Mouse (Mus musculus) limb, embryonic 14.5 days (tissue): Measurements from ENCODE around the gene Atp6v0d1. TPM values are rescaled to one million over a fixed set of nuclear protein-coding genes. Genes with fewer than 3 reads are reported as not detected.

Experiments
- ATAC-seq: fragments of 200-750 bp; cut with Nextera tagmentation; 2 replicates; pipeline ENCODE4 v1.8.0; 2017; ENCODE audit warnings: low read depth, moderate number of reproducible peaks, moderate TSS enrichment; ENCODE audit not compliant: low FRiP score
- DNase-seq: peaks from one replicate; pipeline ENCODE4 v3.0.0-alpha.2; 2015; ENCODE audit warnings: low spot score
- H3K27ac ChIP-seq: fragments of 300-500 bp; sonication (generic); replicated peaks from 2 replicates; pipeline ENCODE4 v1.5.1; 2014; ENCODE audit warnings: low read depth, mild to moderate bottlenecking, low read length, moderate library complexity, mixed read lengths
- H3K27me3 ChIP-seq: fragments of 300-500 bp; sonication (generic); 2 replicates; pipeline ENCODE4 v1.6.1; 2014; ENCODE audit warnings: low read length, mixed read lengths; ENCODE audit not compliant: control insufficient read depth, insufficient read depth
- H3K36me3 ChIP-seq: fragments of 300-500 bp; sonication (generic); 2 replicates; pipeline ENCODE4 v1.6.1; 2014; ENCODE audit warnings: mild to moderate bottlenecking, low read length, moderate library complexity, mixed read lengths; ENCODE audit not compliant: control insufficient read depth, insufficient read depth
- H3K4me1 ChIP-seq: fragments of 300-500 bp; sonication (generic); 2 replicates; pipeline ENCODE4 v1.6.1; 2014; ENCODE audit warnings: antibody characterized with exemption, low read length, mixed read lengths; ENCODE audit not compliant: control insufficient read depth, insufficient read depth
- H3K4me2 ChIP-seq: fragments of 300-500 bp; sonication (generic); replicated peaks from 2 replicates; pipeline ENCODE4 v1.6.1; 2014; ENCODE audit warnings: low read depth, mild to moderate bottlenecking, low read length, moderate library complexity; ENCODE audit not compliant: severe bottlenecking
- H3K4me3 ChIP-seq: fragments of 300-500 bp; sonication (generic); replicated peaks from 2 replicates; pipeline ENCODE4 v1.5.1; 2014; ENCODE audit warnings: low read length
- H3K9ac ChIP-seq: fragments of 300-500 bp; sonication (generic); 2 replicates; pipeline ENCODE4 v1.6.1; 2014; ENCODE audit warnings: mild to moderate bottlenecking, low read depth, low read length, moderate library complexity; ENCODE audit not compliant: severe bottlenecking
- H3K9me3 ChIP-seq: fragments of 300-500 bp; sonication (generic); 2 replicates; pipeline ENCODE4 v1.6.1; 2016; ENCODE audit warnings: low read length; ENCODE audit not compliant: control insufficient read depth
- POLR2A ChIP-seq: fragments of 200-500 bp; IDR thresholded peaks from 2 replicates; pipeline ENCODE4 v1.8.0; 2012; ENCODE audit warnings: inconsistent platforms, mild to moderate bottlenecking, moderate library complexity, borderline replicate concordance; ENCODE audit not compliant: insufficient read depth, insufficient read length; ENCODE audit errors: extremely low read depth
- WGBS: fragments of 180-500 bp; shearing (Covaris S2); extraction: QIAGEN DNeasy Blood & Tissue Kit; methylation state at CpG from one replicate; pipeline ENCODE4 v1.1.7; 2014; 5-methylcytosine and 5-hydroxymethylcytosine counted together
- microRNA counts: library from miRNA; unstranded; fragments of <30 nt; microRNA quantifications from one replicate; lab custom pipeline; 2016
- microRNA-seq: library from miRNA; unstranded; fragments of <30 nt; microRNA quantifications from one replicate; pipeline ENCODE4, GENCODE M21; 2016
- polyA plus RNA-seq, 2 experiments: library from polyadenylated mRNA; depleted of rRNA in 1 of 2; stranded (reverse) in 1 of 2; unstranded in 1 of 2; fragments of >200 nt; fragmentation: Nextera tagmentation in 1 of 2; extraction: Ambion mirVana in 1 of 2; gene quantifications; 2 replicates each; pipeline versions ENCODE4 v1.2.1 to v1.2.3; 2012 to 2014

The Atp6v0d1 gene
- polyA plus RNA-seq, 2 experiments: 93.2 to 98.9 TPM

DNA sequence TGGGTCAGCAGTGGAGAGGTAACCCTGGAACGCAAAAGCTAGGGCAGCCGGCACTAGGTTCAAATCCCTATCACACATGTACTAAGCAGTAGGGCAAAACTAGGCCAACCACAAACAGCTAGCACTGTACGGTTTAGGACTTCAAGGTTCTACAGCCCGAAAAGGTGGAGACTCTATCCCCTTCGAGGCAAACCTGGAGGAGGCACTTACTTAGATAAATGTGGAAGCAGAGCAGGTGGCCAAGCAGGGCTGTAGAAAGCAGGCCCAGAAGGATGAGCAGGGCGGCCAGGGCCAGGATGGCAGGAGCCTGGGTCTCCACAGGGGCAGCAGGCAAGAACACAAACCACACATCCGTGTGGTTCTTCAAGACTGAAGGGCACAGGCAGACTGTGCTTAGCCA lies 89.7 kb downstream of the Atp6v0d1 start:
- 95% methylated on average over 7 of the region's 7 CpGs for WGBS
- Histone ChIP-seq H3K9me3 (no peaks in the 10 kb centered on the region), H3K36me3 (peaks cover 54% of the 10 kb centered on the region), H3K9ac (no peak overlapping the region), H3K27me3 (peaks cover 11% of the 10 kb centered on the region), H3K4me3 (no peak overlapping the region), H3K4me1 (peaks cover 20% of the 10 kb centered on the region), H3K4me2 (no peak overlapping the region), H3K27ac (no peak overlapping the region)
- TF ChIP-seq POLR2A: no peak
- no peak for ATAC-seq
- no peak for DNase-seq

DNA sequence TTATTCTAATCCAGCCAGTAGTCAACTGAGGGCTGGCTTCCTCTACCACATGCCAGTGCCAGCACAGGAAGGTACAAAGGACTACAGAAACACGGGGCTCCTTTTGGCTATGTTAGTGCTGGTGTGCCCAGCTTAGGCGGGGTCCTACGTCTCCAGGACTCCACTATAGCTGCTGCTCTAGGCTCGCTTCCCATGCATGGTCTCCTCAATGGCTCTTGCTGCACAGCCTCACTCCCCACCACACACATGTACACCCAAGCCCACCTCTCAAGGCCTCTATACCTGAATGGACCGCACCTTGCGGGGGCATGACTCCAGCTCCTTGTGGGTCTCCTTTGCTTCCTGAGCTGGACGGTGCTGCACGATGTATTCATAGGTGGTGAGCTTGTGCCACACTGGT lies 90.1 kb downstream of the Atp6v0d1 start:
- no peak for ATAC-seq
- Histone ChIP-seq H3K27me3 (peaks cover 11% of the 10 kb centered on the region), H3K27ac (no peak overlapping the region), H3K4me1 (peaks cover 23% of the 10 kb centered on the region), H3K9ac (no peak overlapping the region), H3K4me3 (no peak overlapping the region), H3K36me3 (peaks cover 54% of the 10 kb centered on the region), H3K9me3 (no peaks in the 10 kb centered on the region), H3K4me2 (no peak overlapping the region)
- no peak for TF ChIP-seq POLR2A
- DNase-seq: no peak
- WGBS: 93% methylated on average over 8 of the region's 8 CpGs

DNA sequence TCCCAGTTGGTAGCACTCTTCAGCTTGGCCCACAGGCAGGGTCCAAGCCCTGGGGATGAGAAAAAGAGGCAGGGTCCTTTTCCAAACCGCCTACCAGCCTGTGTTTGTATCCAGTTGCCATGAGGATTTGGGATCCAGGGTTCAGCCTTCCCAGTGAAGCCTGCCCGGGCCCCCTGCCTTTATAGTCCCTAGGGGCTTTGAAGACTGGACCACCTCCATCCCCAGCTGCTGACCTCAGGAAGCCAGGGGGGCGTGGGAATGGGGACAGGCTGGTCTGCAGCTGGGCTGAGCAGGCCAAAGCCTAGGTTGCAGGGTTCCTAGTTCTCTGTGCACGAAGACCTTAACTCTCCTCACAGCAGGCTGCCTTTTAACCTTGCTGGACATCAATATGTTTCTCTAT lies 90.6 kb downstream of the Atp6v0d1 start:
- peaks cover 26% of the 10 kb centered on the region for H3K4me1 ChIP-seq
- H3K4me3 ChIP-seq: no peak overlapping the region
- H3K27me3 ChIP-seq: peaks cover 11% of the 10 kb centered on the region
- TF ChIP-seq POLR2A: no peak
- H3K36me3 ChIP-seq: peaks cover 54% of the 10 kb centered on the region
- no peak overlapping the region for H3K9ac ChIP-seq
- no peak overlapping the region for H3K4me2 ChIP-seq
- no peak overlapping the region for H3K27ac ChIP-seq
- DNase-seq (no peak), ATAC-seq (no peak)
- WGBS: 35% methylated on average over 4 of the region's 4 CpGs
- H3K9me3 ChIP-seq: no peaks in the 10 kb centered on the region

DNA sequence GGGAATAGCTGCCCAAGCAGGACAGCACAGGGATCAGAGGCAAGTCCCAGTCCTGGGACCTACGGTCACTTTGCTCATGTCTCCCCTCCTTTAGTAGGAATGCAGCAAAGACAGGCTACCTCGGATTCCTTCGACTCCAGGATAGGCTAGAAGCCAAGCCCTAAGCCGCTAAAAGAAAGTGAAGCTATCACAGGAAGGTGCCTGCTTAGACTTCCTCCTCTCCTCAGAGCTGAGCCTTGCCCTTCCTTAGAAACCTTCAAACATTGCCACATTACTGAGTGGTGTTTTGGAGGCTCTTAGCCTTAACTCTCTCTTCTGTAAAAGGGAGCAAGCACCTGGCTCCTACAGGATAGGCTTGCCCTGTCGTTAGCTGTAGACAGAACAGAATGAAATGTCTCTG lies 91.2 kb downstream of the Atp6v0d1 start:
- H3K9me3 ChIP-seq: no peaks in the 10 kb centered on the region
- no peak overlapping the region for H3K9ac ChIP-seq
- no peak for TF ChIP-seq POLR2A
- peaks cover 11% of the 10 kb centered on the region for H3K27me3 ChIP-seq
- no peak overlapping the region for H3K4me3 ChIP-seq
- DNase-seq: no peak
- ATAC-seq: no peak
- WGBS: 42% methylated on average over 5 of the region's 5 CpGs
- H3K36me3 ChIP-seq: peaks cover 48% of the 10 kb centered on the region
- H3K4me1 ChIP-seq: peaks cover 26% of the 10 kb centered on the region
- 0 out of 2 replicates have a peak overlapping the region, but pooled peaks have one; percentile 8 for H3K27ac ChIP-seq
- H3K4me2 ChIP-seq: no peak overlapping the region

MicroRNAs encoded within 50 kb of the gene (microRNA counts, 519-probe panel; counts per million panel counts)
- 2,589 counts per million, percentile 44 among the panel's probes with 10 or more counts for microRNA mmu-miR-1966 (lab: Ali Mortazavi, UCI)

Small RNAs within 50 kb of the gene (microRNA-seq; reads per million reads assigned to microRNA genes)
- gene Mir1966: not detected

Other genes with a start within 250 kb of the Atp6v0d1 start
- 3.2 and 4.8 TPM in 2 replicates for gene Lrrc29, start 239.8 kb downstream of the Atp6v0d1 start, polyA plus RNA-seq (2012; rRNA removed)
- 1.9 and 2.5 TPM in 2 replicates for gene Lrrc29, start 239.8 kb downstream of the Atp6v0d1 start, polyA plus RNA-seq (2014; fragmentation: Nextera tagmentation; extraction: Ambion mirVana)
- 135 and 143 TPM in 2 replicates for gene Tmem208, start 239.7 kb downstream of the Atp6v0d1 start, polyA plus RNA-seq (2012; rRNA removed)
- 126 and 135 TPM in 2 replicates for gene Tmem208, start 239.7 kb downstream of the Atp6v0d1 start, polyA plus RNA-seq (2014; fragmentation: Nextera tagmentation; extraction: Ambion mirVana)
- gene Fhod1, start 218.1 kb downstream of the Atp6v0d1 start, polyA plus RNA-seq (2012; rRNA removed): 24.4 and 30.7 TPM in 2 replicates
- gene Fhod1, start 218.1 kb downstream of the Atp6v0d1 start, polyA plus RNA-seq (2014; fragmentation: Nextera tagmentation; extraction: Ambion mirVana): 2.7 and 2.8 TPM in 2 replicates
- 43.5 and 58.8 TPM in 2 replicates for gene Slc9a5, start 217.2 kb downstream of the Atp6v0d1 start, polyA plus RNA-seq (2012; rRNA removed)
- gene Slc9a5, start 217.2 kb downstream of the Atp6v0d1 start, polyA plus RNA-seq (2014; fragmentation: Nextera tagmentation; extraction: Ambion mirVana): 5.6 and 6.5 TPM in 2 replicates
- gene Plekhg4, start 192.8 kb downstream of the Atp6v0d1 start, polyA plus RNA-seq (2012; rRNA removed): 3.9 and 5.5 TPM in 2 replicates
- gene Plekhg4, start 192.8 kb downstream of the Atp6v0d1 start, polyA plus RNA-seq (2014; fragmentation: Nextera tagmentation; extraction: Ambion mirVana): 0.55 and 1.2 TPM in 2 replicates
- gene Kctd19, start 152.5 kb downstream of the Atp6v0d1 start, polyA plus RNA-seq (2012; rRNA removed): 0.04 TPM in 1 of 2 replicates, not detected in the other
- gene Kctd19, start 152.5 kb downstream of the Atp6v0d1 start, polyA plus RNA-seq (2014; fragmentation: Nextera tagmentation; extraction: Ambion mirVana): 0.18 TPM in 1 of 2 replicates, not detected in the other
- 0.84 and 1.0 TPM in 2 replicates for gene Lrrc36, start 152.5 kb downstream of the Atp6v0d1 start, polyA plus RNA-seq (2012; rRNA removed)
- 0.58 and 0.62 TPM in 2 replicates for gene Lrrc36, start 152.5 kb downstream of the Atp6v0d1 start, polyA plus RNA-seq (2014; fragmentation: Nextera tagmentation; extraction: Ambion mirVana)
- gene Tppp3, start 94.5 kb downstream of the Atp6v0d1 start, polyA plus RNA-seq (2012; rRNA removed): 107 and 130 TPM in 2 replicates
- 123 and 164 TPM in 2 replicates for gene Tppp3, start 94.5 kb downstream of the Atp6v0d1 start, polyA plus RNA-seq (2014; fragmentation: Nextera tagmentation; extraction: Ambion mirVana)
- gene Zdhhc1, start 69.1 kb downstream of the Atp6v0d1 start, polyA plus RNA-seq (2012; rRNA removed): 72.3 and 90.2 TPM in 2 replicates
- 36.8 and 42.9 TPM in 2 replicates for gene Zdhhc1, start 69.1 kb downstream of the Atp6v0d1 start, polyA plus RNA-seq (2014; fragmentation: Nextera tagmentation; extraction: Ambion mirVana)
- 3.3 and 6.4 TPM in 2 replicates for gene Hsd11b2, start 47.3 kb downstream of the Atp6v0d1 start, polyA plus RNA-seq (2012; rRNA removed)
- 1.7 and 2.2 TPM in 2 replicates for gene Hsd11b2, start 47.3 kb downstream of the Atp6v0d1 start, polyA plus RNA-seq (2014; fragmentation: Nextera tagmentation; extraction: Ambion mirVana)
- gene Ripor1, start 39.2 kb upstream of the Atp6v0d1 start, polyA plus RNA-seq (2012; rRNA removed): 25.0 and 34.3 TPM in 2 replicates
- gene Ripor1, start 39.2 kb upstream of the Atp6v0d1 start, polyA plus RNA-seq (2014; fragmentation: Nextera tagmentation; extraction: Ambion mirVana): 18.7 and 22.1 TPM in 2 replicates
- 39.1 and 48.1 TPM in 2 replicates for gene Ctcf, start 70.5 kb upstream of the Atp6v0d1 start, polyA plus RNA-seq (2012; rRNA removed)
- gene Ctcf, start 70.5 kb upstream of the Atp6v0d1 start, polyA plus RNA-seq (2014; fragmentation: Nextera tagmentation; extraction: Ambion mirVana): 97.8 and 107 TPM in 2 replicates
- 1.0 and 1.7 TPM in 2 replicates for gene Agrp, start 71.3 kb upstream of the Atp6v0d1 start, polyA plus RNA-seq (2012; rRNA removed)
- 2.5 and 2.6 TPM in 2 replicates for gene Agrp, start 71.3 kb upstream of the Atp6v0d1 start, polyA plus RNA-seq (2014; fragmentation: Nextera tagmentation; extraction: Ambion mirVana)
- gene Carmil2, start 120.2 kb upstream of the Atp6v0d1 start, polyA plus RNA-seq (2012; rRNA removed): 2.1 and 2.3 TPM in 2 replicates
- gene Carmil2, start 120.2 kb upstream of the Atp6v0d1 start, polyA plus RNA-seq (2014; fragmentation: Nextera tagmentation; extraction: Ambion mirVana): 0.63 and 0.66 TPM in 2 replicates
- gene Acd, start 135.1 kb upstream of the Atp6v0d1 start, polyA plus RNA-seq (2012; rRNA removed): 52.8 and 68.4 TPM in 2 replicates
- 62.0 and 72.1 TPM in 2 replicates for gene Acd, start 135.1 kb upstream of the Atp6v0d1 start, polyA plus RNA-seq (2014; fragmentation: Nextera tagmentation; extraction: Ambion mirVana)
- gene Pard6a, start 135.1 kb upstream of the Atp6v0d1 start, polyA plus RNA-seq (2012; rRNA removed): 17.9 and 28.4 TPM in 2 replicates
- 18.4 and 19.3 TPM in 2 replicates for gene Pard6a, start 135.1 kb upstream of the Atp6v0d1 start, polyA plus RNA-seq (2014; fragmentation: Nextera tagmentation; extraction: Ambion mirVana)
- 0.18 TPM in 1 of 2 replicates, not detected in the other for gene 4933405L10Rik, start 141.6 kb upstream of the Atp6v0d1 start, polyA plus RNA-seq (2012; rRNA removed)
- gene 4933405L10Rik, start 141.6 kb upstream of the Atp6v0d1 start, polyA plus RNA-seq (2014; fragmentation: Nextera tagmentation; extraction: Ambion mirVana): 0.29 TPM in 1 of 2 replicates, not detected in the other
- 43.3 and 45.4 TPM in 2 replicates for gene Enkd1, start 142.2 kb upstream of the Atp6v0d1 start, polyA plus RNA-seq (2012; rRNA removed)
- 19.8 and 22.8 TPM in 2 replicates for gene Enkd1, start 142.2 kb upstream of the Atp6v0d1 start, polyA plus RNA-seq (2014; fragmentation: Nextera tagmentation; extraction: Ambion mirVana)
- gene Gfod2, start 192.6 kb upstream of the Atp6v0d1 start, polyA plus RNA-seq (2012; rRNA removed): 10.5 and 11.7 TPM in 2 replicates
- 13.6 and 17.7 TPM in 2 replicates for gene Gfod2, start 192.6 kb upstream of the Atp6v0d1 start, polyA plus RNA-seq (2014; fragmentation: Nextera tagmentation; extraction: Ambion mirVana)